Mouse (Mus musculus) intestine, embryonic 14.5 days (tissue): Measurements from ENCODE around the gene Gm960. TPM values are rescaled to one million over a fixed set of nuclear protein-coding genes. Genes with fewer than 3 reads are reported as not detected.

Experiments
- ATAC-seq: fragments of 200-750 bp; cut with Nextera tagmentation; replicated peaks from 2 replicates; pipeline ENCODE4 v1.8.0; 2017; ENCODE audit warnings: low read depth, moderate number of reproducible peaks, moderate TSS enrichment, moderate library complexity; ENCODE audit not compliant: low FRiP score, low TSS enrichment
- DNase-seq: peaks from one replicate; pipeline ENCODE4 v3.0.0-alpha.2; 2018; ENCODE audit warnings: low spot score
- H3K27ac ChIP-seq: fragments of 300-500 bp; sonication (generic); 2 replicates; pipeline ENCODE4 v1.5.1; 2014; ENCODE audit warnings: low read depth, mild to moderate bottlenecking, control low read depth
- H3K27me3 ChIP-seq: fragments of 300-500 bp; sonication (generic); replicated peaks from 2 replicates; pipeline ENCODE4 v1.6.1; 2014; ENCODE audit warnings: low read length, control low read depth; ENCODE audit not compliant: control insufficient read depth, insufficient read depth
- H3K36me3 ChIP-seq: fragments of 300-500 bp; sonication (generic); 2 replicates; pipeline ENCODE4 v1.6.1; 2014; ENCODE audit warnings: low read length, control low read depth; ENCODE audit not compliant: control insufficient read depth, insufficient read depth
- H3K4me1 ChIP-seq: fragments of 300-500 bp; sonication (generic); replicated peaks from 2 replicates; pipeline ENCODE4 v1.6.1; 2014; ENCODE audit warnings: low read length, control low read depth, mixed read lengths; ENCODE audit not compliant: control insufficient read depth, insufficient read depth
- H3K4me2 ChIP-seq: fragments of 300-500 bp; sonication (generic); 2 replicates; pipeline ENCODE4 v1.6.1; 2014; ENCODE audit warnings: low read length
- H3K4me3 ChIP-seq: fragments of 300-500 bp; sonication (generic); 2 replicates; pipeline ENCODE4 v1.5.1; 2014; ENCODE audit warnings: low read depth, low read length, control low read depth, mixed read lengths
- H3K9ac ChIP-seq: fragments of 300-500 bp; sonication (generic); 2 replicates; pipeline ENCODE4 v1.6.1; 2014; ENCODE audit warnings: mild to moderate bottlenecking, low read length
- H3K9me3 ChIP-seq: fragments of 300-500 bp; sonication (generic); 2 replicates; pipeline ENCODE4 v1.6.1; 2016; ENCODE audit warnings: low read length, control low read depth; ENCODE audit not compliant: control insufficient read depth
- WGBS: fragments of 180-500 bp; shearing (Covaris S2); extraction: QIAGEN DNeasy Blood & Tissue Kit; methylation state at CpG from one replicate; pipeline ENCODE4 v1.1.7; 2014; 5-methylcytosine and 5-hydroxymethylcytosine counted together
- polyA plus RNA-seq: library from polyadenylated mRNA; unstranded; fragments of >200 nt; fragmentation: Nextera tagmentation; extraction: Ambion mirVana; gene quantifications from 2 replicates; pipeline ENCODE4 v1.2.1, GENCODE M21; 2014

Gene Gm960
- polyA plus RNA-seq, 1 experiment from 2014 or later, result 3.8 TPM

DNA sequence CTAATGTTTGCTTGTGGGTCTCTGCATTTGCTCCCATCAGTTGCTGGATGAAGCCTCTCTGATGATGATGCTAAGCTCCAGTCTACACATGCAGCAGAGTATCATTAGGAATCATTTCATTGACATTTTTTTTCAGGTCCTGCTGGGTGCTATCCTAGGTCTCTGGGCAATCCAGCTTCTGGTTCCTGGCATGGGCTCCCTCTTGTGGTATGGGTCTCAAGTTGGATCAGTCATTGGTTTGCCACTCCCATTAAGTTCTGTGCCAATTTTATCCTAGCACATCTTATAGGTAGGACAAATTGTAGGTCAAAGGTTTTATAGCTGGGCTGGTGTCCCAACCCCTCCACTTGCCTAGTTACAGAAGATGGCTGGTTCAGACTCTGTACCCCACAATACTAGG, 31.7 kb downstream of the Gm960 start:
- DNase-seq, result no peak
- no peak overlapping the region for H3K27ac ChIP-seq
- no peak overlapping the region for H3K4me3 ChIP-seq
- H3K9me3 ChIP-seq, result no peaks in the 10 kb centered on the region
- H3K4me1 ChIP-seq, result no peaks in the 10 kb centered on the region
- no peak for ATAC-seq
- H3K9ac ChIP-seq, result no peak overlapping the region
- H3K36me3 ChIP-seq, result no peaks in the 10 kb centered on the region
- H3K27me3 ChIP-seq, result no peaks in the 10 kb centered on the region
- no peak overlapping the region for H3K4me2 ChIP-seq

- ATAC-seq, result no peak
- WGBS, result 90% methylated on average over 5 of the region's 5 CpGs
Observed at GRCm38 (mm10) chr19:4658156-4658555, 40.3 kb downstream of the Gm960 start.

DNA sequence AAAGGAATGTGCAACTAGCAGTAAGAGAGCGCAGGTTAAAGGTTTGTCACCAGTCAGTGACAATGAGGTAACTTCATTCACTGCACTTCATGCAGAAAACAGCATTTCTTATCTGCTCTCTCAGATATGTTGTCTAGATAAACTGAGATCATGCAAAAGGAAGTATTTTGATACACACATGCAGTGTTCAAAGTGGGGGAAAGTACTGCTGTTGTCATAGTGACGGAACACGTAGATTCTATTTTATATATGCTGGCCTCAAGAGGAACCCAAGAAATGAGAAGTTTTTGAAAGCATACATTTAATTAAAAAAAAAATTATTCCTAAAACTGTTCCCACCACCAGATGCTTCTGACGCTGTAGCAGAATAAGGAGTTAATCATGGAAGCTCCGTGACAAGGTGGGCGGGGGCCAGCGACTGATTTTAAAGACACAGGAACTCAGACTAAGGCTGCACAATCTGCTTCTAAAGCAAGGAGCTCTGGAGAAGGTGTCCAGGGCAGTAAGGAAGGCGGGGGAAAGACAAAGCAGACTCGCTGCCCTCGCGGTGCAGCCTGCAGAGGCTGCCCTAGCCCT, 51.5 kb downstream of the Gm960 start:
- Histone ChIP-seq H3K27ac (no peak overlapping the region), H3K36me3 (no peaks in the 10 kb centered on the region), H3K4me3 (no peak overlapping the region), H3K9ac (no peak overlapping the region), H3K4me1 (no peaks in the 10 kb centered on the region), H3K4me2 (no peak overlapping the region), H3K9me3 (no peaks in the 10 kb centered on the region), H3K27me3 (no peaks in the 10 kb centered on the region)
- DNase-seq (no peak), ATAC-seq (no peak)
- WGBS, result 72% methylated on average over 11 of the region's 11 CpGs

More at GRCm38 (mm10) chr19:4658156-4658555, 40.3 kb downstream of the Gm960 start:
- Histone ChIP-seq H3K9me3 (no peaks in the 10 kb centered on the region), H3K4me2 (no peak overlapping the region), H3K9ac (no peak overlapping the region), H3K4me1 (no peaks in the 10 kb centered on the region), H3K27ac (no peak overlapping the region), H3K27me3 (no peaks in the 10 kb centered on the region), H3K36me3 (no peaks in the 10 kb centered on the region), H3K4me3 (no peak overlapping the region)
- DNase-seq, result no peak

GRCm38 (mm10) chr19:4644271-4644670, 54.2 kb downstream of the Gm960 start:
- 49% methylated on average over 10 of the region's 10 CpGs for WGBS
- Histone ChIP-seq H3K9ac (no peak overlapping the region), H3K9me3 (no peaks in the 10 kb centered on the region), H3K4me2 (no peak overlapping the region), H3K4me1 (no peaks in the 10 kb centered on the region), H3K4me3 (no peak overlapping the region), H3K36me3 (no peaks in the 10 kb centered on the region), H3K27ac (no peak overlapping the region), H3K27me3 (no peaks in the 10 kb centered on the region)
- DNase-seq (no peak), ATAC-seq (no peak)

- Histone ChIP-seq H3K9ac (no peak overlapping the region), H3K4me3 (no peak overlapping the region), H3K9me3 (no peaks in the 10 kb centered on the region), H3K27me3 (0 out of 2 replicates have a peak, but pooled peaks cover 3% of the 10 kb centered on the region), H3K27ac (no peak overlapping the region), H3K36me3 (no peaks in the 10 kb centered on the region), H3K4me1 (no peaks in the 10 kb centered on the region), H3K4me2 (no peak overlapping the region)
- WGBS, result 61% methylated on average over 4 of the region's 4 CpGs
- ATAC-seq (no peak), DNase-seq (no peak)
Observed at GRCm38 (mm10) chr19:4635986-4636385, 62.5 kb downstream of the Gm960 start.

GRCm38 (mm10) chr19:4628819-4629218, 69.6 kb downstream of the Gm960 start:
- H3K27ac ChIP-seq, result no peak overlapping the region
- H3K4me3 ChIP-seq, result no peak overlapping the region
- H3K36me3 ChIP-seq, result peaks cover 3% of the 10 kb centered on the region; the same call in 1 of the 2 replicates
- H3K27me3 ChIP-seq, result no peaks in the 10 kb centered on the region
- ATAC-seq, result no peak
- no peak overlapping the region for H3K9ac ChIP-seq
- no peak overlapping the region for H3K4me2 ChIP-seq
- DNase-seq, result peak; percentile 78
- 3% methylated on average over 1 of the region's 1 CpGs for WGBS
- H3K9me3 ChIP-seq, result no peaks in the 10 kb centered on the region
- peaks cover 11% of the 10 kb centered on the region for H3K4me1 ChIP-seq

DNA sequence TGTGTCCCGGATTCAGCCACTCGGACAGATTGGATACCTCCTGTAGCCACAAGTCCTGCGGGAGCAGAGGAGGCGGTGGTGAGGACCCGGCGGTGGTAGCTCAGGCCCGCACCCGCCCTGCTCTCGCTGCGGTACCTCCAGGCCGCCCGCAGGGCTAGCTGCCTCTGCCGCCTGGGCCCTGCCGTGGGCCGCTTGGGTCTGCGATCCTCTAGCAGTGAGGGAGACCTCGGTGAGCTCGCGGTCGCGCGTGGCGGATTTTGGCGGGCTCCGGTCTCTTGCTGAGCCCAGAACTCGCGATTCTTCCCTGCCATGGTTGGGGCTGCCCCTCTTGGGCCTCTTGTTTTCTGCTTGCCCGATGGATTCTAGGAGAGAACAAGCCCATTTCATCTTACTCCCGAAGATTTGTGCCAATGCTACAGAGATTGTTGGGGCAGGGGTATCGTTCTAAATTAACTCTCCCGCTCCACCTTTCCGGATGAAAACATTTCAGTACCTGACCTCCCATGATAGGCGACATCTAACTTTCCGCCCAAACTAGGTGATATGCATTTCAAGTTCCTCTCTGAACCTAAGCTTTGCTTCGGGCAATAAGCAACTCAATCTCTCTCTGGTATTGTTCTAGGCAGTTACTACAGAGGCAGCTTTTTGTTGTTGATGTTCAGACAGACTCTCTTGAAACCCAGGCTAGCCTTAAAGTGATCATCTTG, 72.5 kb downstream of the Gm960 start:
- H3K27ac ChIP-seq, result peak overlapping the region; percentile 89
- peak overlapping the region; percentile 85 for H3K4me3 ChIP-seq
- H3K9me3 ChIP-seq, result no peaks in the 10 kb centered on the region
- 2% methylated on average over 35 of the region's 35 CpGs for WGBS
- peak overlapping the region; percentile 87 for H3K9ac ChIP-seq
- peak overlapping the region; percentile 85 for H3K4me2 ChIP-seq
- peaks cover 11% of the 10 kb centered on the region for H3K4me1 ChIP-seq
- peak; percentile 68 for ATAC-seq
- DNase-seq, result no peak
- H3K36me3 ChIP-seq, result peaks cover 30% of the 10 kb centered on the region
- no peaks in the 10 kb centered on the region for H3K27me3 ChIP-seq

GRCm38 (mm10) chr19:4625179-4625828, 73.2 kb downstream of the Gm960 start, which contains the start of gene Rce1:
Gene Rce1, minus strand, starts transcription at chr19:4625641.
- Histone ChIP-seq H3K4me3 (peak within 1 kb of the TSS; percentile 85), H3K27me3 (no peaks in the 10 kb centered on the region), H3K27ac (peak within 1 kb of the TSS; percentile 89), H3K9me3 (no peaks in the 10 kb centered on the region), H3K36me3 (peaks cover 33% of the 10 kb centered on the region), H3K9ac (peak within 1 kb of the TSS; percentile 87), H3K4me1 (peaks cover 11% of the 10 kb centered on the region), H3K4me2 (peak within 1 kb of the TSS; percentile 85)
- DNase-seq (peak; percentile 98), ATAC-seq (peak; percentile 90)
- under 1% methylated on average over 64 of the region's 64 CpGs for WGBS
